Comparison of ENCODE assay signal across 15 mouse cellular contexts in genomic region chr9:43096337-43096736, GRCm38 (mm10). TPM values are rescaled to one million over a fixed set of nuclear protein-coding genes. Genes with fewer than 3 reads are reported as not detected.
DNase-seq lines count a peak whose midpoint lies in the region; ATAC-seq and TF ChIP-seq lines count a peak whose summit lies in the region.
"Had no signal": no experiment of that assay in that cellular context is flagged by ENCODE, and none has a peak within 500 bp of the region (broad histone marks: within the 10 kb centered on the region; RNA-seq: fewer than 3 reads in every experiment).

No protein-coding gene starts in this region.

- no peak for TF ChIP-seq RAD21 in MEL (IDR thresholded peaks at IDR 0.05; ENCODE audit: low read depth, low read length)

- no peak overlapping the region for H3K9ac ChIP-seq in MEL (ENCODE audit: control insufficient read depth, low read depth, low read length, poor library complexity, severe bottlenecking)
- no peak overlapping the region for H3K9ac ChIP-seq in midbrain, embryonic 16.5 days (ENCODE audit: low read depth, low read length)
- H3K9ac ChIP-seq: heart, embryonic 13.5 days; hindbrain, embryonic 12.5 days; liver, embryonic 15.5 days had no signal

- peak; percentile 91 to 94 for TF ChIP-seq EP300 in MEL (IDR thresholded peaks at IDR 0.05; ENCODE audit: low read depth in 1 of 2, low read length in 2 of 2)

- peaks cover 46% of the 10 kb centered on the region for H3K79me2 ChIP-seq in MEL (ENCODE audit: control insufficient read depth, insufficient read depth, low read length, poor library complexity)

- no peaks in the 10 kb centered on the region for H3K27me3 ChIP-seq in MEL (ENCODE audit: control insufficient read depth in 1 of 2, insufficient read depth in 2 of 2, low read length in 2 of 2)
- H3K27me3 ChIP-seq in midbrain, embryonic 16.5 days (ENCODE audit: control insufficient read depth, insufficient read depth, low read depth, low read length) = no peaks in the 10 kb centered on the region
- H3K27me3 ChIP-seq: heart, embryonic 13.5 days; hindbrain, embryonic 12.5 days had no signal

- TF ChIP-seq CTCF in MEL (IDR thresholded peaks at IDR 0.05 in 2 of 3, conservative IDR thresholded peaks at IDR 0.05 in 1 of 3; ENCODE audit: control insufficient read depth in 1 of 3, insufficient read depth in 1 of 3, low read depth in 2 of 3, low read length in 3 of 3, poor library complexity in 1 of 3, severe bottlenecking in 1 of 3) = no peak

- H3K36me3 ChIP-seq in MEL (ENCODE audit: control insufficient read depth in 1 of 2, insufficient read depth in 2 of 2, low read length in 2 of 2) = peaks cover 0 to 44% of the 10 kb centered on the region in 2 experiments; a peak in 3 of 4 replicates
- H3K36me3 ChIP-seq in midbrain, embryonic 16.5 days (ENCODE audit: control insufficient read depth, insufficient read depth, low read length) = no peaks in the 10 kb centered on the region
- H3K36me3 ChIP-seq: forebrain, embryonic 10.5 days; hindbrain, embryonic 12.5 days had no signal

- no peak overlapping the region for H3K4me3 ChIP-seq in MEL (ENCODE audit: control insufficient read depth in 1 of 2, insufficient read depth in 1 of 2, low read depth in 2 of 2, low read length in 2 of 2)
- H3K4me3 ChIP-seq in midbrain, embryonic 16.5 days (ENCODE audit: low read depth, low read length) = no peak overlapping the region
- H3K4me3 ChIP-seq: forebrain, embryonic 10.5 days; heart, embryonic 13.5 days; hindbrain, embryonic 12.5 days; liver, embryonic 15.5 days had no signal

- no peak overlapping the region for H3K27ac ChIP-seq in MEL (ENCODE audit: control insufficient read depth, low read depth, low read length)
- H3K27ac ChIP-seq in midbrain, embryonic 16.5 days (ENCODE audit: low read length) = no peak overlapping the region
- H3K27ac ChIP-seq: forebrain, embryonic 10.5 days; heart, embryonic 13.5 days; hindbrain, embryonic 12.5 days; liver, embryonic 15.5 days; macrophage had no signal

- no peaks in the 10 kb centered on the region for H3K9me3 ChIP-seq in MEL (replicated peaks; ENCODE audit: insufficient read depth, low read length)
- H3K9me3 ChIP-seq in midbrain, embryonic 16.5 days (replicated peaks; ENCODE audit: control insufficient read depth, low read length, poor library complexity, severe bottlenecking) = no peaks in the 10 kb centered on the region
- H3K9me3 ChIP-seq: forebrain, embryonic 10.5 days; heart, embryonic 13.5 days; hindbrain, embryonic 12.5 days; liver, embryonic 15.5 days had no signal

- DNase-seq in lung, postnatal 25 days (ENCODE audit: low spot score) = peak; percentile 39
- no peak for DNase-seq in lung, postnatal 10 days
- peak; percentile 93 for DNase-seq in MEL (ENCODE audit: low read depth, low spot score)
- DNase-seq in thymus, postnatal 14 days = peak; percentile 60
- no peak for DNase-seq in layer of hippocampus, postnatal 14 days (ENCODE audit: low spot score in 2 of 2)
- DNase-seq in left cerebral cortex, adult 18-20 months (ENCODE audit: low spot score in 2 of 2) = no peak
- DNase-seq: cerebellum, adult 9-10 months; kidney, adult 2 months had no signal

- H3K4me2 ChIP-seq in midbrain, embryonic 16.5 days (ENCODE audit: low read length) = no peak overlapping the region
- H3K4me2 ChIP-seq: heart, embryonic 13.5 days; hindbrain, embryonic 12.5 days; liver, embryonic 15.5 days had no signal

- peak; percentile 71 for ATAC-seq in megakaryocyte-erythroid progenitor cell, adult 5-6 weeks (replicated peaks; ENCODE audit: low FRiP score, low TSS enrichment, poor library complexity, severe bottlenecking)
- no peak for ATAC-seq in midbrain, embryonic 16.5 days

- H3K4me1 ChIP-seq in MEL (ENCODE audit: control insufficient read depth in 1 of 2, insufficient read depth in 2 of 2, low read length in 2 of 2) = peaks cover 10 to 21% of the 10 kb centered on the region in 2 experiments
- peaks cover 7% of the 10 kb centered on the region; the same call in 1 of the 2 replicates for H3K4me1 ChIP-seq in midbrain, embryonic 16.5 days (ENCODE audit: control insufficient read depth, insufficient read depth, low read length)

- TF ChIP-seq POLR2A in MEL (IDR thresholded peaks at IDR 0.05; ENCODE audit: control insufficient read depth in 1 of 2, insufficient read depth in 1 of 2, low read depth in 1 of 2, low read length in 2 of 2, poor library complexity in 1 of 2) = no peak

TF ChIP-seq in MEL, 35 proteins besides CTCF, POLR2A, EP300 and RAD21:
- TF ChIP-seq NELFE (IDR thresholded peaks at IDR 0.05; ENCODE audit: low read depth, low read length) = no peak
- TF ChIP-seq MXI1 (IDR thresholded peaks at IDR 0.05; ENCODE audit: low read depth, low read length) = peak; percentile 90
- TF ChIP-seq TAL1 (IDR thresholded peaks at IDR 0.05; ENCODE audit: low read length) = peak; percentile 86
- peak; percentile 93 for TF ChIP-seq MYC (IDR thresholded peaks at IDR 0.05; ENCODE audit: low read depth, low read length)
- no peak for TF ChIP-seq MYB (IDR thresholded peaks at IDR 0.05; ENCODE audit: low read depth, low read length)
- peak; percentile 96 for TF ChIP-seq ETS1 (IDR thresholded peaks at IDR 0.05; ENCODE audit: low read depth, low read length)
- TF ChIP-seq SIN3A (IDR thresholded peaks at IDR 0.05; ENCODE audit: low read length) = peak; percentile 94
- peak; percentile 98 for TF ChIP-seq RCOR1 (IDR thresholded peaks at IDR 0.05; ENCODE audit: low read depth, low read length)
- TF ChIP-seq HCFC1 (IDR thresholded peaks at IDR 0.05; ENCODE audit: low read depth, low read length) = no peak
- TF ChIP-seq TBP (IDR thresholded peaks at IDR 0.05; ENCODE audit: low read depth, low read length) = peak; percentile 12; the same call in 1 of the 2 replicates
- TF ChIP-seq GATA1 (IDR thresholded peaks at IDR 0.05; ENCODE audit: low read depth, low read length) = peak; percentile 82
- TF ChIP-seq MAFK (IDR thresholded peaks at IDR 0.05; ENCODE audit: borderline replicate concordance, low read depth, low read length) = peak; percentile 92; the same call in 1 of the 2 replicates
- TF ChIP-seq TCF12 (IDR thresholded peaks at IDR 0.05; ENCODE audit: low read depth, low read length) = peak; percentile 80
- TF ChIP-seq MAX (IDR thresholded peaks at IDR 0.05; ENCODE audit: low read length) = peak; percentile 81
- TF ChIP-seq BHLHE40 (IDR thresholded peaks at IDR 0.05; ENCODE audit: borderline replicate concordance, low read depth, low read length) = peak; percentile 72; the same call in 1 of the 2 replicates
TF ChIP-seq in MEL: peak in this region for 12.

RNA-seq across cellular contexts. Expression of gene Arhgef12, which starts 10.7 kb away (rescaled TPM):
- 11.8 and 14.8 TPM in 2 replicates for total RNA-seq in MEL (2012; rRNA removed)
- 10 to 100 TPM; 14.7 to 33.5 TPM for polyA plus RNA-seq in MEL (2012; ENCODE audit: insufficient read depth in 1 of 2, insufficient read length in 2 of 2, low read depth in 1 of 2, low replicate concordance in 2 of 2, missing spikeins in 1 of 2)
- 23.4 and 34.6 TPM in 2 replicates for total RNA-seq in megakaryocyte-erythroid progenitor cell, adult 5-6 weeks (2014; fragmentation: Nextera tagmentation)
- total RNA-seq in megakaryocyte-erythroid progenitor cell, adult 5-6 weeks (2017) = 17.3 and 18.5 TPM in 2 replicates
- 100 to 1,000 TPM; 151 to 163 TPM for total RNA-seq in layer of hippocampus, postnatal 14 days (2021)
- 22.1 and 23.6 TPM in 2 replicates for polyA plus RNA-seq in midbrain, embryonic 16.5 days (2015; fragmentation: Nextera tagmentation; extraction: Ambion mirVana)
- 100 to 1,000 TPM; 144 to 145 TPM for total RNA-seq in left cerebral cortex, adult 18-20 months (2021)

RNA-seq across cellular contexts. Expression of gene Tmem136, which starts 20.0 kb away (rescaled TPM):
- total RNA-seq in MEL (2012; rRNA removed) = 0.42 and 0.62 TPM in 2 replicates
- 1 to 10 TPM in 1 of 2 experiments, not detected in 1; 2.0 TPM for polyA plus RNA-seq in MEL (2012; ENCODE audit: insufficient read depth in 1 of 2, insufficient read length in 2 of 2, low read depth in 1 of 2, low replicate concordance in 2 of 2, missing spikeins in 1 of 2)
- total RNA-seq in megakaryocyte-erythroid progenitor cell, adult 5-6 weeks (2014; fragmentation: Nextera tagmentation) = 0.76 TPM in 1 of 2 replicates, not detected in the other
- total RNA-seq in megakaryocyte-erythroid progenitor cell, adult 5-6 weeks (2017) = 3.4 TPM in 1 of 2 replicates, not detected in the other
- 10 to 100 TPM; 19.9 TPM for total RNA-seq in layer of hippocampus, postnatal 14 days (2021)
- polyA plus RNA-seq in midbrain, embryonic 16.5 days (2015; fragmentation: Nextera tagmentation; extraction: Ambion mirVana) = 11.2 TPM in 2 replicates
- total RNA-seq in left cerebral cortex, adult 18-20 months (2021) = 10 to 100 TPM; 15.9 to 20.7 TPM
- polyA plus RNA-seq: macrophage had no signal

Comparison
In these comparisons a context has a peak if more than half of its experiments do, and no peak if none do; other contexts are left out.
1. DNase-seq: peak in lung, postnatal 25 days (single experiment), MEL (single experiment) and thymus, postnatal 14 days (single experiment); none in lung, postnatal 10 days (single experiment), layer of hippocampus, postnatal 14 days (0 of 2) and left cerebral cortex, adult 18-20 months (0 of 2).